Mouse (Mus musculus) ES-E14 (cell line): ENCODE data around the gene Caprin1.

Experiments used
- CHD2 ChIP-seq: IDR thresholded peaks from 2 replicates; pipeline ENCODE4 v1.6.1; 2014; ENCODE audit warnings: mild to moderate bottlenecking, low read depth, low read length, inconsistent platforms
- HCFC1 ChIP-seq: IDR thresholded peaks from 2 replicates; pipeline ENCODE4 v1.6.1; 2012; ENCODE audit warnings: low read length, inconsistent platforms, borderline replicate concordance; ENCODE audit not compliant: insufficient read depth

GRCm38 (mm10) chr2:103745481-103745880, 52.0 kb downstream of the Caprin1 start:
- no peak for TF ChIP-seq CHD2
- TF ChIP-seq HCFC1: no peak
